Mouse (Mus musculus) spleen, adult 2 months (tissue): ENCODE data around the gene Ulk1.

Experiments
- CTCF ChIP-seq: fragments of 200-500 bp; IDR thresholded peaks from 2 replicates; pipeline ENCODE4 v1.5.1; 2011; ENCODE audit warnings: mild to moderate bottlenecking, inconsistent platforms; ENCODE audit not compliant: insufficient read depth, insufficient read length, insufficient replicate concordance; ENCODE audit errors: extremely low read depth
- POLR2A ChIP-seq: fragments of 200-500 bp; IDR thresholded peaks from 2 replicates; pipeline ENCODE4 v1.6.1; 2011; ENCODE audit warnings: low read depth, low read length, inconsistent platforms

GRCm38 (mm10) chr5:110776141-110776540 is 33.8 kb downstream of the Ulk1 start:
- TF ChIP-seq POLR2A (no peak), CTCF (no peak)
